Mouse (Mus musculus) MEL (cell line): ENCODE measurements around the gene Tnfaip1. TPM values are rescaled to one million over a fixed set of nuclear protein-coding genes. Genes with fewer than 3 reads are reported as not detected.

ENCODE experiments used
- DNase-seq: peaks from one replicate; pipeline ENCODE4 v3.0.0; 2011; ENCODE audit warnings: low read depth, low spot score
- H3K27ac ChIP-seq: 2 replicates; pipeline ENCODE4 v1.5.1; 2012; ENCODE audit warnings: low read depth, mild to moderate bottlenecking, control low read depth, low read length, moderate library complexity; ENCODE audit not compliant: control insufficient read depth
- H3K27me3 ChIP-seq, 2 experiments: fragments of 150-350 bp in 1 of 2; sonication (generic) in 1 of 2; 2 replicates each; pipeline ENCODE4 v1.6.1; 2012; ENCODE audit warnings: low read length in 2 of 2, mild to moderate bottlenecking in 2 of 2, improper control_type of control experiment in 1 of 2, moderate library complexity in 1 of 2; ENCODE audit not compliant: insufficient read depth in 2 of 2, control insufficient read depth in 1 of 2
- H3K36me3 ChIP-seq, 2 experiments: 2 replicates each; pipeline ENCODE4 v1.6.1; 2012 to 2014; ENCODE audit warnings: low read length in 2 of 2, improper control_type of control experiment in 1 of 2, inconsistent platforms in 1 of 2, mild to moderate bottlenecking in 1 of 2; ENCODE audit not compliant: insufficient read depth in 2 of 2, control insufficient read depth in 1 of 2
- H3K4me1 ChIP-seq, 2 experiments: fragments of 150-350 bp in 1 of 2; sonication (generic) in 1 of 2; 2 replicates each; pipeline ENCODE4 v1.6.1; 2012; ENCODE audit warnings: low read length in 2 of 2, improper control_type of control experiment in 1 of 2, mild to moderate bottlenecking in 1 of 2; ENCODE audit not compliant: insufficient read depth in 2 of 2, control insufficient read depth in 1 of 2
- H3K4me3 ChIP-seq, 2 experiments: fragments of 150-350 bp in 1 of 2; sonication (generic) in 1 of 2; 2 replicates each; pipeline ENCODE4 v1.5.1; 2012; ENCODE audit warnings: low read depth in 2 of 2, low read length in 2 of 2, mild to moderate bottlenecking in 2 of 2, moderate library complexity in 2 of 2, control low read depth in 1 of 2, improper control_type of control experiment in 1 of 2; ENCODE audit not compliant: control insufficient read depth in 1 of 2, insufficient read depth in 1 of 2
- H3K79me2 ChIP-seq: 2 replicates; pipeline ENCODE4 v1.6.1; 2012; ENCODE audit warnings: mild to moderate bottlenecking, low read length, moderate library complexity; ENCODE audit not compliant: control insufficient read depth, poor library complexity, insufficient read depth
- H3K9ac ChIP-seq: 2 replicates; pipeline ENCODE4 v1.6.1; 2012; ENCODE audit warnings: low read depth, mild to moderate bottlenecking, control low read depth, low read length, moderate library complexity; ENCODE audit not compliant: control insufficient read depth, poor library complexity, severe bottlenecking
- H3K9me3 ChIP-seq: fragments of 150-350 bp; sonication (generic); replicated peaks from 2 replicates; pipeline ENCODE4 v1.6.1; 2012; ENCODE audit warnings: mild to moderate bottlenecking, low read length, improper control_type of control experiment, moderate library complexity; ENCODE audit not compliant: insufficient read depth
- BHLHE40 ChIP-seq: IDR thresholded peaks from 2 replicates; pipeline ENCODE4 v1.6.1; 2012; ENCODE audit warnings: low read depth, mild to moderate bottlenecking, inconsistent platforms, low read length, improper control_type of control experiment, borderline replicate concordance
- CTCF ChIP-seq, 3 experiments: IDR thresholded peaks in 2 of 3; conservative IDR thresholded peaks in 1 of 3; 2 replicates each; pipeline ENCODE4 v1.5.1; 2011 to 2012; ENCODE audit warnings: low read length in 3 of 3, low read depth in 2 of 3, mild to moderate bottlenecking in 2 of 3, improper control_type of control experiment in 1 of 3, inconsistent platforms in 1 of 3, mixed read lengths in 1 of 3, moderate library complexity in 1 of 3; ENCODE audit not compliant: control insufficient read depth in 1 of 3, insufficient read depth in 1 of 3, poor library complexity in 1 of 3, severe bottlenecking in 1 of 3
- E2F4 ChIP-seq: IDR thresholded peaks from 2 replicates; pipeline ENCODE4 v1.6.1; 2011; ENCODE audit warnings: low read depth, low read length, improper control_type of control experiment, borderline replicate concordance
- ELF1 ChIP-seq: IDR thresholded peaks from 2 replicates; pipeline ENCODE4 v1.6.1; 2014; ENCODE audit warnings: low read depth, mild to moderate bottlenecking, inconsistent platforms, low read length, improper control_type of control experiment, moderate library complexity
- GABPA ChIP-seq: IDR thresholded peaks from 2 replicates; pipeline ENCODE4 v1.6.1; 2012; ENCODE audit warnings: low read depth, mild to moderate bottlenecking, inconsistent platforms, low read length, improper control_type of control experiment, moderate library complexity
- GATA1 ChIP-seq: IDR thresholded peaks from 2 replicates; pipeline ENCODE4 v1.6.1; 2011; ENCODE audit warnings: low read depth, low read length, improper control_type of control experiment
- HCFC1 ChIP-seq: IDR thresholded peaks from 2 replicates; pipeline ENCODE4 v1.6.1; 2012; ENCODE audit warnings: low read depth, mild to moderate bottlenecking, inconsistent platforms, low read length, improper control_type of control experiment, moderate library complexity
- MAFK ChIP-seq: IDR thresholded peaks from 2 replicates; pipeline ENCODE4 v1.6.1; 2011; ENCODE audit warnings: low read depth, mild to moderate bottlenecking, low read length, improper control_type of control experiment, borderline replicate concordance
- MAX ChIP-seq: IDR thresholded peaks from 2 replicates; pipeline ENCODE4 v1.6.1; 2011; ENCODE audit warnings: low read length, improper control_type of control experiment
- MAZ ChIP-seq: IDR thresholded peaks from 2 replicates; pipeline ENCODE4 v1.6.1; 2012; ENCODE audit warnings: low read depth, mild to moderate bottlenecking, inconsistent platforms, low read length, improper control_type of control experiment
- MEF2A ChIP-seq: IDR thresholded peaks from 2 replicates; pipeline ENCODE4 v1.6.1; 2014; ENCODE audit warnings: low read depth, mild to moderate bottlenecking, inconsistent platforms, low read length, improper control_type of control experiment; ENCODE audit not compliant: poor library complexity, insufficient replicate concordance, severe bottlenecking; ENCODE audit errors: extremely low read depth
- MXI1 ChIP-seq: IDR thresholded peaks from 2 replicates; pipeline ENCODE4 v1.6.1; 2011; ENCODE audit warnings: mild to moderate bottlenecking, low read depth, low read length, improper control_type of control experiment
- MYC ChIP-seq: IDR thresholded peaks from 2 replicates; pipeline ENCODE4 v1.6.1; 2011; ENCODE audit warnings: low read depth, mild to moderate bottlenecking, low read length, improper control_type of control experiment, moderate library complexity
- NRF1 ChIP-seq: IDR thresholded peaks from 2 replicates; pipeline ENCODE4 v1.6.1; 2014; ENCODE audit warnings: low read depth, mild to moderate bottlenecking, inconsistent platforms, low read length, improper control_type of control experiment, moderate library complexity; ENCODE audit not compliant: poor library complexity, insufficient read depth, severe bottlenecking
- POLR2AphosphoS2 ChIP-seq: IDR thresholded peaks from 2 replicates; pipeline ENCODE4 v1.6.1; 2011; ENCODE audit warnings: low read length, improper control_type of control experiment
- RAD21 ChIP-seq: IDR thresholded peaks from 2 replicates; pipeline ENCODE4 v1.6.1; 2011; ENCODE audit warnings: mild to moderate bottlenecking, low read depth, low read length, improper control_type of control experiment
- TBP ChIP-seq: IDR thresholded peaks from 2 replicates; pipeline ENCODE4 v1.8.0; 2011; ENCODE audit warnings: low read depth, low read length, improper control_type of control experiment
- UBTF ChIP-seq: IDR thresholded peaks from 2 replicates; pipeline ENCODE4 v1.6.1; 2012; ENCODE audit warnings: low read depth, mild to moderate bottlenecking, inconsistent platforms, low read length, improper control_type of control experiment, moderate library complexity, borderline replicate concordance; ENCODE audit not compliant: insufficient read depth
- USF1 ChIP-seq: IDR thresholded peaks from 2 replicates; pipeline ENCODE4 v1.6.1; 2014; ENCODE audit warnings: low read depth, mild to moderate bottlenecking, inconsistent platforms, low read length, improper control_type of control experiment, moderate library complexity
- ZC3H11A ChIP-seq: IDR thresholded peaks from 2 replicates; pipeline ENCODE4 v1.6.1; 2012; ENCODE audit warnings: low read depth, mild to moderate bottlenecking, inconsistent platforms, low read length, improper control_type of control experiment
- ZMIZ1 ChIP-seq: IDR thresholded peaks from 2 replicates; pipeline ENCODE4 v1.6.1; 2012; ENCODE audit warnings: low read depth, mild to moderate bottlenecking, inconsistent platforms, low read length, improper control_type of control experiment, moderate library complexity
- ZNF384 ChIP-seq: IDR thresholded peaks from 2 replicates; pipeline ENCODE4 v1.6.1; 2012; ENCODE audit warnings: low read depth, mild to moderate bottlenecking, inconsistent platforms, low read length, improper control_type of control experiment
- polyA plus RNA-seq, 2 experiments: library from polyadenylated mRNA; stranded (reverse) in 1 of 2; unstranded in 1 of 2; fragments of >175 nt in 1 of 2; fragments of >200 nt in 1 of 2; gene quantifications; 2 replicates each; pipeline versions ENCODE4 v1.2.1 to v1.2.4; 2012; ENCODE audit warnings: low replicate concordance in 2 of 2, low read depth in 1 of 2; ENCODE audit not compliant: insufficient read length in 2 of 2, insufficient read depth in 1 of 2, missing spikeins in 1 of 2
- total RNA-seq: library from RNA; depleted of rRNA; stranded (reverse); fragments of 300-350 nt; gene quantifications from 2 replicates; pipeline ENCODE4 v1.2.3, GENCODE M21; 2012

Tnfaip1 gene
- total and polyA plus RNA-seq, 3 experiments: 3.9 to 7.4 TPM; not detected in 1

GRCm38 (mm10) chr11:78531046-78531445 is 5.1 kb downstream of the Tnfaip1 start:
- H3K4me1 ChIP-seq: peaks cover 0 to 12% of the 10 kb centered on the region in 2 experiments; a peak in 3 of 4 replicates
- DNase-seq: no peak
- no peak overlapping the region for H3K9ac ChIP-seq
- TF ChIP-seq MAFK (no peak), ZC3H11A (no peak), MYC (no peak), GABPA (no peak), GATA1 (no peak), TBP (no peak), UBTF (no peak), CTCF (IDR thresholded peaks at IDR 0.05 in 2 of 3, conservative IDR thresholded peaks at IDR 0.05 in 1 of 3; ENCODE audit: control insufficient read depth in 1 of 3, insufficient read depth in 1 of 3, low read depth in 2 of 3, low read length in 3 of 3, poor library complexity in 1 of 3, severe bottlenecking in 1 of 3) (no peak), MEF2A (no peak), NRF1 (no peak), RAD21 (no peak), POLR2AphosphoS2 (no peak), E2F4 (no peak), ZMIZ1 (no peak), MXI1 (no peak), MAX (no peak), MAZ (no peak), BHLHE40 (no peak), ZNF384 (no peak)
- H3K4me3 ChIP-seq: no peak overlapping the region
- peaks cover 0 to 8% of the 10 kb centered on the region in 2 experiments; a peak in 2 of 4 replicates for H3K36me3 ChIP-seq
- no peaks in the 10 kb centered on the region for H3K79me2 ChIP-seq
- H3K27me3 ChIP-seq: no peaks in the 10 kb centered on the region
- no peak overlapping the region for H3K27ac ChIP-seq
- H3K9me3 ChIP-seq: no peaks in the 10 kb centered on the region

GRCm38 (mm10) chr11:78530001-78530400 is 6.1 kb downstream of the Tnfaip1 start:
- TF ChIP-seq HCFC1 (no peak), ELF1 (no peak), POLR2AphosphoS2 (no peak), USF1 (no peak)
- Histone ChIP-seq H3K9ac (no peak overlapping the region), H3K36me3 (peaks cover 0 to 4% of the 10 kb centered on the region in 2 experiments; a peak in 2 of 4 replicates), H3K79me2 (no peaks in the 10 kb centered on the region), H3K27me3 (no peaks in the 10 kb centered on the region), H3K27ac (no peak overlapping the region), H3K4me1 (peaks cover 0 to 6% of the 10 kb centered on the region in 2 experiments; a peak in 3 of 4 replicates), H3K9me3 (no peaks in the 10 kb centered on the region), H3K4me3 (no peak overlapping the region)
- no peak for DNase-seq
